Mouse (Mus musculus) forebrain, embryonic 12.5 days (tissue): ENCODE measurements around the gene Sh3rf1. TPM values are rescaled to one million over a fixed set of nuclear protein-coding genes. Genes with fewer than 3 reads are reported as not detected.

Experiments
- ATAC-seq: fragments of 200-750 bp; cut with Nextera tagmentation; 2 replicates; pipeline ENCODE4 v1.8.0; 2017; ENCODE audit warnings: moderate TSS enrichment; ENCODE audit not compliant: low FRiP score
- H3K27ac ChIP-seq: fragments of 300-500 bp; sonication (generic); 2 replicates; pipeline ENCODE4 v1.5.1; 2016; ENCODE audit warnings: mild to moderate bottlenecking
- H3K27me3 ChIP-seq: fragments of 300-500 bp; sonication (generic); 2 replicates; pipeline ENCODE4 v1.6.1; 2016; ENCODE audit warnings: mild to moderate bottlenecking
- H3K36me3 ChIP-seq: fragments of 300-500 bp; sonication (generic); replicated peaks from 2 replicates; pipeline ENCODE4 v1.6.1; 2016; ENCODE audit warnings: mild to moderate bottlenecking
- H3K4me1 ChIP-seq: fragments of 300-500 bp; sonication (generic); 2 replicates; pipeline ENCODE4 v1.6.1; 2016
- H3K4me2 ChIP-seq: fragments of 300-500 bp; sonication (generic); 2 replicates; pipeline ENCODE4 v1.6.1; 2016; ENCODE audit warnings: mild to moderate bottlenecking, moderate library complexity
- H3K4me3 ChIP-seq: fragments of 300-500 bp; sonication (generic); replicated peaks from 2 replicates; pipeline ENCODE4 v1.5.1; 2016; ENCODE audit warnings: mild to moderate bottlenecking
- H3K9ac ChIP-seq: fragments of 300-500 bp; sonication (generic); 2 replicates; pipeline ENCODE4 v1.6.1; 2016; ENCODE audit warnings: mild to moderate bottlenecking
- H3K9me3 ChIP-seq: fragments of 300-500 bp; sonication (generic); 2 replicates; pipeline ENCODE4 v1.6.1; 2016
- WGBS: fragments of 180-500 bp; shearing (Covaris S2); methylation state at CpG from one replicate; pipeline ENCODE4 v1.1.7; 2016; 5-methylcytosine and 5-hydroxymethylcytosine counted together
- polyA plus RNA-seq: library from polyadenylated mRNA; unstranded; fragments of >200 nt; fragmentation: Nextera tagmentation; extraction: Ambion mirVana; gene quantifications from 2 replicates; pipeline ENCODE4 v1.2.1, GENCODE M21; 2016

Sh3rf1 gene
- polyA plus RNA-seq, 1 experiment from 2014 or later: 30.2 TPM

DNA sequence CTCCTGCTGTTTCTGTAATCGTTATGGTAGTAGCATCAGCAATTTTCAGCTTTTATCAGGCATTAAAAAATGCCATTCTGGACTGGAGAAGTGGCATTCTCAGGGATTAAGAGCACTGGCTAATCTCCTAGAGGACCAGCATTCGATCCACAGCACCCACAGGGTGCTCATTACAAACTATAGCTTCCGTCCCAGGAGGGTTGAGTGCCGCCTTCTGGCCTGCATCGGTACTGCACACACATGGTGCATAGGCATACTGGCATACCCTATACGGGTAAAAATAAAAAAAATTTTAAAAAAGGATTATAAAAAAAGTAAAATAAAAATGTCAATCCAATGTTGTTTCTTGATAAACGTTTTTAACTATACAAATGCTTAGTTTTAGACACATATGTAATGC, 20.5 kb downstream of the Sh3rf1 start:
- H3K27me3 ChIP-seq: no peaks in the 10 kb centered on the region
- peaks cover 20% of the 10 kb centered on the region for H3K36me3 ChIP-seq
- ATAC-seq: no peak
- H3K4me2 ChIP-seq: no peak overlapping the region
- H3K9ac ChIP-seq: no peak overlapping the region
- WGBS: 91% methylated on average over 7 of the region's 7 CpGs
- peaks cover 13% of the 10 kb centered on the region for H3K9me3 ChIP-seq
- H3K4me1 ChIP-seq: peaks cover 18% of the 10 kb centered on the region
- no peak overlapping the region for H3K4me3 ChIP-seq
- no peak overlapping the region for H3K27ac ChIP-seq

DNA sequence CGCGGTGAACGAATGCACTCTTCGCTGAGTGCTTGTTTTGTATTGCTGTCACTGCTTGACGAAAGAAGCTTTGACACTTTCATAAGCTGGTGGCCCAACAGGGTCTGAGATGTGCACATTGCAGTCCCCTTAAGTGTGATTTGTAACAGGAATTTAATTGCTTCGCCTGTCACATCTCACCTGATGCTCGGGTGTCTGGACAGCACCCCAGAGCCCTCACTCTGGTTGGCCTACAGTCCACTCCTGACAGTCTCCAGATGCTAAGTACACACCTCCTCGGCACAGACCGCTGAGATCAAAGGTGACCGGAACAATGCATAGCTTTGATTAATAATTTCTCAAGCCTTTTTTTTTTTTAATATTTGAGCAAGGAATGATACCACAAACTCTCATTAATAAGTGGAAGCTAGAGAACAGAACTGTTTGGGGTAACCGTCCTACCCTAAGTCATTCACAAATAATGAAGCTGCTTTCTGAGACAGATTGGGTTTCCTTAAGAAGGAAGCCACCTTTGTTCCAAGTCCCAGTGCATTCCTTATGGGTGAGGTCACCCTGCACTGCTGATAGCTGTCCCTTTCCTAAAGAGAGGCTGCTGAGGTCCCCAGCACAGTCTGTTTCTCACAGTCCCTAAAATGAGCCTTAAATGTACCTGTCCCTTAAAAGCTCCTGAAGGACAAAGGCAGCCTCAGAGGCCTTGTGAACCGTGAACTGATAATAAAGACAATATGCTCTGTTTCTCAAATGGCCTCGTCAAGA, 23.8 kb downstream of the Sh3rf1 start:
- Histone ChIP-seq H3K4me1 (peaks cover 15% of the 10 kb centered on the region), H3K36me3 (peaks cover 22% of the 10 kb centered on the region), H3K4me2 (no peak overlapping the region), H3K9me3 (peaks cover 20% of the 10 kb centered on the region), H3K27ac (peak overlapping the region; percentile 72), H3K9ac (no peak overlapping the region), H3K27me3 (no peaks in the 10 kb centered on the region), H3K4me3 (no peak overlapping the region)
- 31% methylated on average over 13 of the region's 13 CpGs for WGBS
- peak; percentile 81 for ATAC-seq

DNA sequence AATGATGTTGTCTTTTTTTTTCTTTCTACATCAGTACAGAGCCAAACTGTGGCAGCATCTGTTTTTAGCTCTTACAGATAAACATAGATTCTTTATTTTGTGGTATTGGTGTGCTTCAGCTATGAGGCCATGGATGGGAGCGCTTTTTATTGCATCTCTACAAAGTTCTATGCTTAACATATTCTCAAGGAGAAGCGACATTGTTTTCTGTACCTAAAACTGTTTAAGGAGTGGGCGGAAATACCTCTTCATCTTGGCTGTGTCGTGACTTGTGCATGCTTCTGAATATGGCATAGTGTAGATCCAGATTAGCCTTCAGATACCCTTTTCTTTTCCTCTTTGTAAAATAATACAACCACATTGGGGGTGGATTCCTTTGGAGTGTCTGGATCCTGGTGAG, 25.8 kb downstream of the Sh3rf1 start:
- H3K9ac ChIP-seq: no peak overlapping the region
- ATAC-seq: no peak
- H3K4me1 ChIP-seq: peaks cover 23% of the 10 kb centered on the region
- peaks cover 11% of the 10 kb centered on the region for H3K36me3 ChIP-seq
- no peaks in the 10 kb centered on the region for H3K27me3 ChIP-seq
- H3K4me2 ChIP-seq: no peak overlapping the region
- no peak overlapping the region for H3K27ac ChIP-seq
- 93% methylated on average over 4 of the region's 4 CpGs for WGBS
- no peak overlapping the region for H3K4me3 ChIP-seq
- peaks cover 12% of the 10 kb centered on the region; the same call in 1 of the 2 replicates for H3K9me3 ChIP-seq

DNA sequence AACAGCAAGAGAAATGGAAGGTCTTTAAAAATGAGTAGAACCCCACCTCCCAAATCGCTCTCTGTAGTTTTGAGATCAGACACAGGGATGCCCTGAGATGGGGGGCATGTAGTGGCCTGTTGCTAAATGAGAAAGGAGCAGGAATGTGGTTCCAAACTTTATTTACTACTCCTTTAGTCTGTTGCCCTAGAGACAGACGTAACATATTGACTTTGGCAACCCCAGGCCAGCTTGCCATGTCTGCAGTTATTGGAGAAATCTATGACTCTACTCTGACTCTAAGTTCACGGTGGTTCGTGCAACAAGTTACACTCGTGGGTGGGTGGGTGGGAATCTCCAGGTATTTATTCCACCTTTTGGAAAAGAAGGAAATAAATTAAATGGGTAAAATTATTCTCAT, 30.5 kb downstream of the Sh3rf1 start:
- no peaks in the 10 kb centered on the region for H3K27me3 ChIP-seq
- no peak overlapping the region for H3K4me3 ChIP-seq
- no peak overlapping the region for H3K9ac ChIP-seq
- WGBS: 84% methylated on average over 5 of the region's 5 CpGs
- peaks cover 12% of the 10 kb centered on the region for H3K36me3 ChIP-seq
- ATAC-seq: no peak
- H3K9me3 ChIP-seq: 0 out of 2 replicates have a peak, but pooled peaks cover 7% of the 10 kb centered on the region
- H3K27ac ChIP-seq: no peak overlapping the region
- H3K4me2 ChIP-seq: no peak overlapping the region
- peaks cover 17% of the 10 kb centered on the region for H3K4me1 ChIP-seq

DNA sequence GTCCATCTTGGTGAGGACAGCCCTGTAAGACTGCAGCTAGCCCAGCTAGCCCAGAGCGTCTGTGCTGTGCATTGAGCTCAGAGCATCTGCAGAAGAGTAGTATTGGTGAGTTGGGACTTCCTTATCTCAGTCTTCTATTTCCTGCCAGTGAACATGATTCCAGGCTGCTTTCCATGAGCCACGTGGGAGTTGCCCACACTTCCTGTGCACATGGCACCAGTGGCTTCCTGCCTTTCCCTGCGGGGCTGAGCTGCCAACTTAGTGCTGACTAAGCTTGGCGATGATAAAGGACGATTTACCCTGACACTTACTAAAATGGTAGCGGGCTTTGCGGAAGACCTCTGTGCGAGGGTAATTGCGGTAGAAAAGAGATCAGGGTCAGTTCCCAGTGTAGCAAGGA, 35.2 kb downstream of the Sh3rf1 start:
- Histone ChIP-seq H3K27me3 (no peaks in the 10 kb centered on the region), H3K9ac (no peak overlapping the region), H3K4me3 (no peak overlapping the region), H3K4me1 (peaks cover 29% of the 10 kb centered on the region), H3K9me3 (no peaks in the 10 kb centered on the region), H3K4me2 (no peak overlapping the region), H3K36me3 (peaks cover 4% of the 10 kb centered on the region; the same call in 1 of the 2 replicates), H3K27ac (no peak overlapping the region)
- no peak for ATAC-seq
- WGBS: 95% methylated on average over 9 of the region's 9 CpGs

DNA sequence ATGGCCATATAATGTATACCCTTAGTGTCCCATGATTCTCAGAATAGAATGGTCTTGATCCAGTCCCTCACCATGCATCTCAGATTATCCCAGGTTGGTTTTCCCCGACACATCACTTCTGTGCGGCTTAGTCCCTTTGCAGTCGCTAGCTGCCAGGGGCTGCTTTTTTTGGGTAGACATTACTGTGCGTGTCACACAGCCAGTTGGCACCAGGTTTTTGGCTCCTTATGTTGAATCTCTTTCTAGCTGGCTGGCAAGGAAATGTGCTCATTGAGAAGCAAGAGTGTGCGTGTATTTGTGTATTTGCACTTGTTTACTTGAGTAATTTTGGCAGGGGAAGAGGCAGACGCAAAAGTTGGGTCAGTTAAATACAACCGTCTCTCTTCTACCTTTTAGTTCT, 35.9 kb downstream of the Sh3rf1 start:
- Histone ChIP-seq H3K4me2 (no peak overlapping the region), H3K36me3 (peaks cover 4% of the 10 kb centered on the region; the same call in 1 of the 2 replicates), H3K27me3 (no peaks in the 10 kb centered on the region), H3K9ac (no peak overlapping the region), H3K9me3 (no peaks in the 10 kb centered on the region), H3K4me3 (no peak overlapping the region), H3K4me1 (peaks cover 23% of the 10 kb centered on the region), H3K27ac (no peak overlapping the region)
- WGBS: 93% methylated on average over 7 of the region's 7 CpGs
- ATAC-seq: no peak

DNA sequence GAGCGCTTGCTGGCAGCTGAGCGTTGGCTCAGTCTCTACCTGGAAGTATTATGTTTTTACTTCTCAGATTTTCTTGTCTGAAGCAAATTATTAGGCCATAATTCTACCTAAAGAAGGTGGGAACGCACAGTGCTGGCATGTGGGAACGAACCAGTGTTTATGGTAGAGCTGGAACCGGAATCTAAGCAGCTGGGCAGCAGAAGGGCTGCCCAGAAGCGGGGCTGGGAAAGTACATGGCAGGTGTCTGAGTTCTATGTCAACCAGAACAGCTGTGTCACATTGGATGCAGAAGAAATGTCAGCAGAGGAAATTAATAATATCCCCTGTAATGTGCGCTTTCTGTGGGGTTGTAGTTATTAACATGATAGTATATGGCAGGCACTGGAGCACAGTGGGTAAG, 36.9 kb downstream of the Sh3rf1 start:
- Histone ChIP-seq H3K27ac (peak overlapping the region; percentile 9; the same call in 1 of the 2 replicates), H3K4me2 (no peak overlapping the region), H3K27me3 (no peaks in the 10 kb centered on the region), H3K4me1 (peaks cover 25% of the 10 kb centered on the region), H3K9me3 (no peaks in the 10 kb centered on the region), H3K36me3 (peaks cover 4% of the 10 kb centered on the region; the same call in 1 of the 2 replicates), H3K9ac (no peak overlapping the region), H3K4me3 (no peak overlapping the region)
- 93% methylated on average over 7 of the region's 7 CpGs for WGBS
- ATAC-seq: no peak

DNA sequence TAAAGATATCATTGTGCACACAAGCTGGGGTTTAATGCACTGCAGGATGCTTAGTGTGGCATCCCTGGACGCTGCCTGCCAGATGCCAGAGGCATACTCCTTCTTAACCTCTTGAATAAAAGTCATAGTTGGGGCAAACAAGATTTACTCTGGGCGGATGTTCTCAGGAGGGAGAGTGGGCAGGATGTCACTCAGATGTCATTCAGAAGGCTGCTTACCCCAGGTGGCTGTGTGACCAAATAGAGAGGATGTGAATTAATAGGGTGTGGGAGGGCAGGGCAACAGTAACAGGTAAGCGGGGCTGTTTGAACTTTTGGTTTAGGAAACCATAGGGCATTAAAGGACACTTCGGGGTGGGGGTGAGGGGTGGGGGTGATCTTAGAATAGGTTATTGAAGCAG, 37.7 kb downstream of the Sh3rf1 start:
- no peak overlapping the region for H3K4me2 ChIP-seq
- H3K9me3 ChIP-seq: no peaks in the 10 kb centered on the region
- no peak overlapping the region for H3K4me3 ChIP-seq
- H3K36me3 ChIP-seq: peaks cover 4% of the 10 kb centered on the region; the same call in 1 of the 2 replicates
- H3K27me3 ChIP-seq: no peaks in the 10 kb centered on the region
- ATAC-seq: peak; percentile 31; the same call in 1 of the 2 replicates
- no peak overlapping the region for H3K27ac ChIP-seq
- peaks cover 22% of the 10 kb centered on the region for H3K4me1 ChIP-seq
- WGBS: 55% methylated on average over 4 of the region's 4 CpGs
- H3K9ac ChIP-seq: no peak overlapping the region

GRCm38 (mm10) chr8:61263691-61264090, 40.0 kb downstream of the Sh3rf1 start:
- Histone ChIP-seq H3K36me3 (peaks cover 3% of the 10 kb centered on the region; the same call in 1 of the 2 replicates), H3K9ac (no peak overlapping the region), H3K4me3 (no peak overlapping the region), H3K4me1 (peaks cover 22% of the 10 kb centered on the region), H3K27me3 (no peaks in the 10 kb centered on the region), H3K9me3 (no peaks in the 10 kb centered on the region), H3K27ac (no peak overlapping the region), H3K4me2 (no peak overlapping the region)
- 96% methylated on average over 4 of the region's 4 CpGs for WGBS
- no peak for ATAC-seq

DNA sequence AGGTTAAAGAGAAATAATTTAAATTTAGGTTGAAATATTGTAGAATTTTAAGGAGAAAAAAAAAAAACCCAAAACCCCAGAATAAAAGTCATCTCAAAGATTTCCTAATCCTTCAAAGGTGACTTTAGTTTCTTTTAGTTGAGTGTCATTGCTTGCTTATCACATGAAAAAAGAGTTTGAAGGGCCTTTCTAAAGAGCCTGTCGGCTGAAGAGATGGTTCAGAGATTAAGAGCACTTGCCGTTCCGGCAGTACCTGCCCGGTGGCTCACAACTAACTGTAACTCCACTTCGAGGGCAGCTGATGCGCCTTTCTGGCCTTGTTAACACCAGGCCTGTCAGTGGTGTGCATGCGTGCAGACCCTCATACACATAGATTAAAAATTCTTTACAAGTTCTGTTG, 41.2 kb downstream of the Sh3rf1 start:
- 72% methylated on average over 7 of the region's 7 CpGs for WGBS
- no peaks in the 10 kb centered on the region for H3K9me3 ChIP-seq
- H3K27ac ChIP-seq: no peak overlapping the region
- ATAC-seq: no peak
- H3K4me3 ChIP-seq: no peak overlapping the region
- H3K9ac ChIP-seq: no peak overlapping the region
- no peak overlapping the region for H3K4me2 ChIP-seq
- no peaks in the 10 kb centered on the region for H3K36me3 ChIP-seq
- peaks cover 25% of the 10 kb centered on the region for H3K4me1 ChIP-seq
- no peaks in the 10 kb centered on the region for H3K27me3 ChIP-seq

DNA sequence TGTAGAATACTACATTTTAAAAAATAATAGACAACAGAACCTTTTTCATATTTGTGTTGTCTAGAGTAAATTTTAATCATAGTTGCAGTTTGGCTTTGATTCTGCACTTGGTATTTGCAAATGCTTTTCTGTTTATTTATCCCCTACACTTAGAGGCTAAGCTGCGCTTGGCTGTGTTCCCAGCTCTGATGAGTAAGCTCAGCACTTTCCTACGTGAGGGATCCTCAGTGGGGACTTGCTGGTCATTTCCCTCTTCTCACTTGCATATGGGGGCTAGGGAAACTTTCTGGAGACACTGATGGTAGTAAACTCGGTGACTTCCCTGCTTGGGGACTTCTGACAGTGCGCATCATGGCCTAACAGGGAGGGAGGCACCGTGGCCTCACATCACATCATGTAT, 41.7 kb downstream of the Sh3rf1 start:
- no peaks in the 10 kb centered on the region for H3K9me3 ChIP-seq
- whole genome bisulfite sequencing: 80% methylated on average over 5 of the region's 5 CpGs
- no peaks in the 10 kb centered on the region for H3K27me3 ChIP-seq
- H3K4me3 ChIP-seq: no peak overlapping the region
- peaks cover 27% of the 10 kb centered on the region for H3K4me1 ChIP-seq
- H3K27ac ChIP-seq: no peak overlapping the region
- H3K4me2 ChIP-seq: no peak overlapping the region
- no peak overlapping the region for H3K9ac ChIP-seq
- no peaks in the 10 kb centered on the region for H3K36me3 ChIP-seq
- ATAC-seq: no peak

DNA sequence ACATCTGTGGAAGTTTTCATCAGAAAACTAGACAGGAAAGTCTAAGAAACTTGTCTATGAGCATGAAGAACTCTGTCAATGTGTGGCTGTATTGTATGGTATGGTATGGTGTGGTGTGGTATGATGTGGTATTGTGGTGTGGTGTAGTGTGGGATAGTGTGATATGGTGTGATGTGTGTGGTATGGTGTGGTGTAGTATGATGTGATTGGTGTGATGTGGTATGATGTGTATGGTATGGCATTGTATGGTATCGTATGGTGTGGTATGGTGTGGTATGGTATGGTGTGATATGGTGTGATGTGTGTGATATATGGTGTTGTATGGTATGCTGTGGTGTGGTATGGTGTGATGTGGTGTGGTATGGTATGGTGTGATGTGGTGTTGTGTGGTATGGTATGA, 43.4 kb downstream of the Sh3rf1 start:
- Histone ChIP-seq H3K4me1 (peaks cover 18% of the 10 kb centered on the region), H3K27me3 (no peaks in the 10 kb centered on the region), H3K4me3 (no peak overlapping the region), H3K9me3 (no peaks in the 10 kb centered on the region), H3K27ac (no peak overlapping the region), H3K36me3 (no peaks in the 10 kb centered on the region), H3K4me2 (no peak overlapping the region), H3K9ac (no peak overlapping the region)
- ATAC-seq: no peak
- WGBS: 95% methylated on average over 1 of the region's 1 CpGs

DNA sequence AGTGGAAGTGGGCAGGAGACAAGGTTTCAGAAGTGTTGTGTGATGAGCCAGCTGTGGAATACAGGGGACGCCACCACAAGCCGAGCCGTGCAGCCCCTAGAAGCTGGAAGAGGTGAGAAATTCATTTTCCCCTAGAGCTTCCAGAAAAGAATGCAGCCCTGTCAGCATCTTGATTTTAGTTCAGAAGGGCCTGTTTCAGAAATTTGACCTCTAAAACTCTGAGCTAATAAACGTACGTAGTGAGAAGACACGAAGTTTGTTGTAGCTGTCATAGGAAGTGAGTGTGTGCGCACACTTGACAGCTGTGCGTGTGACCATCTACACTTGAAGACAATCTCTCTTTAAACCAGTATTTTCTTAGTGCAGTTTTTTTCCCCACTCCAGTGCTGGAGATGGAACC, 44.0 kb downstream of the Sh3rf1 start:
- no peak overlapping the region for H3K9ac ChIP-seq
- no peak overlapping the region for H3K27ac ChIP-seq
- no peaks in the 10 kb centered on the region for H3K27me3 ChIP-seq
- 89% methylated on average over 8 of the region's 8 CpGs for WGBS
- no peak overlapping the region for H3K4me3 ChIP-seq
- H3K4me2 ChIP-seq: no peak overlapping the region
- H3K36me3 ChIP-seq: no peaks in the 10 kb centered on the region
- H3K4me1 ChIP-seq: peaks cover 18% of the 10 kb centered on the region
- no peaks in the 10 kb centered on the region for H3K9me3 ChIP-seq
- ATAC-seq: no peak
